Mouse (Mus musculus): ENCODE data around the gene C2cd3.
"Not testable (repeated sequence)": the region's sequence is repeated elsewhere in the genome, so short reads cannot be mapped to it uniquely, and the experiment has no call there.

C2cd3 gene

GRCm38 (mm10) chr7:100470796-100471406 is 98.9 kb downstream of the C2cd3 start:
- no peak for DNase-seq (ENCODE audit: low spot score)

GRCm38 (mm10) chr7:100471407-100471797 is 99.4 kb downstream of the C2cd3 start:
- no peak for DNase-seq (ENCODE audit: low spot score)

GRCm38 (mm10) chr7:100472777-100473176 is 100.7 kb downstream of the C2cd3 start, which contains the start of gene Ucp3:
TSS of gene Ucp3 (plus strand) at chr7:100472990.
- DNase-seq (ENCODE audit: low spot score), result no peak

GRCm38 (mm10) chr7:100473846-100474454 is 101.9 kb downstream of the C2cd3 start:
- no peak for DNase-seq (ENCODE audit: low spot score)

GRCm38 (mm10) chr7:100474680-100475079 is 102.6 kb downstream of the C2cd3 start:
- no peak for DNase-seq (ENCODE audit: low spot score)

GRCm38 (mm10) chr7:100479100-100479822 is 107.2 kb downstream of the C2cd3 start:
- no peak for DNase-seq (ENCODE audit: low spot score)

GRCm38 (mm10) chr7:100479823-100480164 is 107.8 kb downstream of the C2cd3 start:
- DNase-seq (ENCODE audit: low spot score), result no peak

GRCm38 (mm10) chr7:100480175-100480574 is 108.1 kb downstream of the C2cd3 start:
- DNase-seq (ENCODE audit: low spot score), result no peak

GRCm38 (mm10) chr7:100482046-100482445 is 110.0 kb downstream of the C2cd3 start:
- DNase-seq (ENCODE audit: low spot score), result not testable (repeated sequence)

GRCm38 (mm10) chr7:100484493-100484892 is 112.5 kb downstream of the C2cd3 start:
- DNase-seq (ENCODE audit: low spot score), result no peak

GRCm38 (mm10) chr7:100487301-100487700 is 115.3 kb downstream of the C2cd3 start:
- no peak for DNase-seq (ENCODE audit: low spot score)

- no peak for DNase-seq (ENCODE audit: low spot score)
These were observed 116.5 kb downstream of the C2cd3 start for GRCm38 (mm10) chr7:100488474-100489048.

GRCm38 (mm10) chr7:100492391-100493116 is 120.5 kb downstream of the C2cd3 start:
- peak; percentile 28 for DNase-seq (ENCODE audit: low spot score)

- DNase-seq (ENCODE audit: low spot score), result peak; percentile 86
These were observed 121.1 kb downstream of the C2cd3 start, which contains the start of gene Ucp2 for GRCm38 (mm10) chr7:100493117-100493483. TSS of gene Ucp2 (plus strand) at chr7:100493337.

GRCm38 (mm10) chr7:100493484-100494414 is 121.7 kb downstream of the C2cd3 start:
- peak; percentile 59 for DNase-seq (ENCODE audit: low spot score)

- no peak for DNase-seq (ENCODE audit: low spot score)
These were observed 122.4 kb downstream of the C2cd3 start for GRCm38 (mm10) chr7:100494415-100494831.

GRCm38 (mm10) chr7:100495042-100495441 is 123.0 kb downstream of the C2cd3 start:
- peak; percentile 16 for DNase-seq (ENCODE audit: low spot score)

- peak; percentile 53 for DNase-seq (ENCODE audit: low spot score)
These were observed 123.7 kb downstream of the C2cd3 start for GRCm38 (mm10) chr7:100495581-100496251.

- no peak for DNase-seq (ENCODE audit: low spot score)
These were observed 124.3 kb downstream of the C2cd3 start for GRCm38 (mm10) chr7:100496371-100496770.

GRCm38 (mm10) chr7:100496791-100497190 is 124.8 kb downstream of the C2cd3 start:
- DNase-seq (ENCODE audit: low spot score), result no peak
